Mouse (Mus musculus) kidney, adult 2 months (tissue): ENCODE measurements at regions not wholly inside any gene's neighbourhood (a gene's known extent, or its start where the extent isn't known, plus 50 kb on each side); places are given as distances from the start of the nearest gene placed in this dataset.

Experiments
- DNase-seq: peaks from one replicate; pipeline ENCODE4 v3.0.0; 2021
- H3K27ac ChIP-seq: fragments of 200-500 bp; 2 replicates; pipeline ENCODE4 v1.5.1; 2012; ENCODE audit warnings: low read depth, low read length, control low read depth, inconsistent platforms; ENCODE audit not compliant: insufficient read depth
- H3K27me3 ChIP-seq: fragments of 200-500 bp; replicated peaks from 2 replicates; pipeline ENCODE4 v1.6.1; 2012; ENCODE audit warnings: mild to moderate bottlenecking, moderate library complexity, low read length, inconsistent platforms; ENCODE audit not compliant: control insufficient read depth, insufficient read depth
- H3K36me3 ChIP-seq: fragments of 200-500 bp; 2 replicates; pipeline ENCODE4 v1.6.1; 2012; ENCODE audit warnings: mild to moderate bottlenecking, moderate library complexity, low read length, inconsistent platforms; ENCODE audit not compliant: control insufficient read depth, insufficient read depth
- H3K4me1 ChIP-seq: fragments of 200-500 bp; 2 replicates; pipeline ENCODE4 v1.6.1; 2011; ENCODE audit warnings: low read length; ENCODE audit not compliant: control insufficient read depth, insufficient read depth
- H3K4me3 ChIP-seq: fragments of 200-500 bp; 2 replicates; pipeline ENCODE4 v1.5.1; 2011; ENCODE audit warnings: mild to moderate bottlenecking, low read depth, low read length, control low read depth; ENCODE audit not compliant: insufficient read depth
- CTCF ChIP-seq: fragments of 200-500 bp; conservative IDR thresholded peaks from 2 replicates; pipeline ENCODE4 v1.5.1; 2011; ENCODE audit warnings: low read depth, mild to moderate bottlenecking, control low read depth, low read length, moderate library complexity, mixed read lengths; ENCODE audit not compliant: insufficient read depth, insufficient read length
- POLR2A ChIP-seq: fragments of 200-500 bp; IDR thresholded peaks from one replicate; pipeline ENCODE4 v1.6.1; 2011; ENCODE audit warnings: low read depth, low read length, control low read depth
- WGBS: fragments of 180-500 bp; shearing (Covaris S2); methylation state at CpG from one replicate; pipeline ENCODE4 v1.1.7; 2018; 5-methylcytosine and 5-hydroxymethylcytosine counted together

DNA sequence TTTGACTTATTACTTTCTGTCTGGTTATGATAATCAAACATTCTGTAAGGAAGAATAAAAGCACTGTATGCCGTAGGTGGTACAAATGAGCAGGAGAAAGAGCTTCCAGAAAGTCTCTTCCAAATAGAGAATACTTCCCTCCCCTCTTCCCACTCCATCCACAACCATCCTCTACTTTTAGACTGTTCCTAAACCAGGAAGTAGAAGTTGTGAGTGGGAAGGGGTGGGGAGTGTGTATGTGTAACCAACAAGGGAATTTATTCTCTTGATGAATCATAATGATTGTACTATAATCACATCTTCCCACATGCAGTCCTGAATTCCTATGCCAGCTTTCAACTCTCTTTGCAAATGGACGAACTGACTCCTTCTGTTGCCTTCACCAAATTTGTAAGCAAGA, 181.2 kb upstream of the Chrm2 start:
- no peak for DNase-seq
- no peaks in the 10 kb centered on the region for H3K36me3 ChIP-seq
- H3K27me3 ChIP-seq, result no peaks in the 10 kb centered on the region
- H3K27ac ChIP-seq, result no peak overlapping the region
- WGBS, result 78% methylated on average over 2 of the region's 2 CpGs
- TF ChIP-seq CTCF (no peak), POLR2A (no peak)
- no peaks in the 10 kb centered on the region for H3K4me1 ChIP-seq
- H3K4me3 ChIP-seq, result no peak overlapping the region

DNA sequence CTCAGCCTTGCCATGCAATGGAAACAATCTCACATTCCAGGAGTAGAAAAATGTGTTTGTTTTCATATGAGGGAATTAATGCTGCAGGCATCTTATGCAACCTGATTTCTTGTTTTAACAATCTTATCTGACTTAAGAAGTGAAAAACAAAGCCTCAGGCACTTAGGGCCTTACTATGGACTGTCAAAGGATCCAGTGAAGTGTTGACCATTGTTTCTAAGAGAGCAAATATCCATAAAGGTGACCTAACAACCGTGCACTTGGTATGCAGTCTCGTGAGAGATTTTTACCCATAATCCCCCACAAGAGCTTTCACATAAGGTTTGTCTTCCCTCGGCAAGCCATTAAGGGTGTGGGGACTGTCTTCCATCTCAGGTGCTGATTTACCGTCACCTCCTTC, 166.6 kb upstream of the Chrm2 start:
- Histone ChIP-seq H3K36me3 (no peaks in the 10 kb centered on the region), H3K27me3 (no peaks in the 10 kb centered on the region), H3K4me3 (no peak overlapping the region), H3K4me1 (no peaks in the 10 kb centered on the region), H3K27ac (no peak overlapping the region)
- no peak for DNase-seq
- TF ChIP-seq CTCF (no peak), POLR2A (no peak)
- WGBS, result 76% methylated on average over 4 of the region's 4 CpGs

DNA sequence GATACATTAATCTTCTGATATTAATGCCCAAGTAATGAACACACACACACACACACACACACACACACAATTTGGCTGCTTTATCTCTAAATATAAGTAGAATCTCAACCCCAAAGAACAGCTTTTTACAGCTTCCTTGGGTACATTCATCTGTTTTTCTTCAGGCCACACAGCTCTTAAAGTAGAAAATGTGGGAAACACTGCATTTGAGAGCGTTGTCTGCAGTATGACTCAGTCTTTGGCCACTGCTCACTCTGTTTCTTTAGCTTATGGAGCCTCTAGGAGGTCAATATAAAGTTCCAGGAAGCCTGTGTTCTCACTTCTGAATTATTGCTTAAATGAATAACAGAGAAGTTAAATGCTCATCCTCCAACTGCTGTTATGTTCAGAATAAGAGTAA, 153.4 kb upstream of the Chrm2 start:
- H3K36me3 ChIP-seq, result no peaks in the 10 kb centered on the region
- H3K27ac ChIP-seq, result no peak overlapping the region
- no peak overlapping the region for H3K4me3 ChIP-seq
- DNase-seq, result no peak
- no peaks in the 10 kb centered on the region for H3K4me1 ChIP-seq
- WGBS, result 76% methylated on average over 1 of the region's 1 CpGs
- TF ChIP-seq CTCF (no peak), POLR2A (no peak)
- no peaks in the 10 kb centered on the region for H3K27me3 ChIP-seq

DNA sequence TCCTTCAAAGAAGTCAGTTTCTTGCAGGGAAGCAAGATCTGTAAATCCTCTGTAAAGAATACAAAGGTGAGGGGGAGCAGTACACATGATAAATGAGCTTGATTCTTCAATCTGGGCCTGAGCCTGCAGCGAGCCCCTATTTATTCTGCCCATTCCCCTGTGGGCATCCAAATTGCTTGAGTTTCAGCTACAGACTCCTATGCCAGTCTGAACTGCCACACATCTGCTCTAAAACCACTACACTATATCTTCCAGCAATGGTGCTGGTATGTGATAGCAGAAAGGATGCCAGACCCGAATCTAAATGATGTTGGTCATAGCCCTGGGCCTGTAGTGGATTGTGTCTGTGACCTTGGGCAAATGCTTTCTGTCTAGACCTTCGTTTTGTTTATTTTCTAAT, 140.9 kb upstream of the Chrm2 start:
- H3K4me3 ChIP-seq, result no peak overlapping the region
- WGBS, result 56% methylated on average over 3 of the region's 3 CpGs
- no peak for DNase-seq
- no peak for TF ChIP-seq CTCF
- TF ChIP-seq POLR2A, result no peak
- no peak overlapping the region for H3K27ac ChIP-seq
- H3K36me3 ChIP-seq, result no peaks in the 10 kb centered on the region
- no peaks in the 10 kb centered on the region for H3K27me3 ChIP-seq
- H3K4me1 ChIP-seq, result no peaks in the 10 kb centered on the region

DNA sequence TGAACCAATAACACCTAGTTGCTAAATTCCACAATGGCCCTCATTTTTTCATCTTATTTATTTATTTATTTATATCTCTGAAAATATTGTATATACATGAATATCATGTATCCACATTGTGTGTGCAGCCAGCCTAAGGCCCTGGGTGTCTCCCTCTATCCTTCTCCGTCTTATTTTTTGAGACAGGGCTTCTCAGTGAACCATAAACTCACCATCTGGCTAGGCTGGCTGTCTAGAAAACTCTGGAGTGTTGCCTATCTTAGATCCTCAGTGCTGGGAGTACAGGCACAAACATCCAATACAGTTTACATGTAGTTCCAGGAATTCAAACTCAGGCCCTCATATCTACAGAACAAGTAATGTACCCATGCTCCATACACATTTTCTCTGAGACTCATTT, 139.7 kb upstream of the Chrm2 start:
- no peaks in the 10 kb centered on the region for H3K36me3 ChIP-seq
- H3K27ac ChIP-seq, result no peak overlapping the region
- WGBS, result 83% methylated on average over 1 of the region's 1 CpGs
- no peak for TF ChIP-seq CTCF
- no peak for TF ChIP-seq POLR2A
- no peak for DNase-seq
- H3K4me1 ChIP-seq, result no peaks in the 10 kb centered on the region
- no peak overlapping the region for H3K4me3 ChIP-seq
- no peaks in the 10 kb centered on the region for H3K27me3 ChIP-seq

DNA sequence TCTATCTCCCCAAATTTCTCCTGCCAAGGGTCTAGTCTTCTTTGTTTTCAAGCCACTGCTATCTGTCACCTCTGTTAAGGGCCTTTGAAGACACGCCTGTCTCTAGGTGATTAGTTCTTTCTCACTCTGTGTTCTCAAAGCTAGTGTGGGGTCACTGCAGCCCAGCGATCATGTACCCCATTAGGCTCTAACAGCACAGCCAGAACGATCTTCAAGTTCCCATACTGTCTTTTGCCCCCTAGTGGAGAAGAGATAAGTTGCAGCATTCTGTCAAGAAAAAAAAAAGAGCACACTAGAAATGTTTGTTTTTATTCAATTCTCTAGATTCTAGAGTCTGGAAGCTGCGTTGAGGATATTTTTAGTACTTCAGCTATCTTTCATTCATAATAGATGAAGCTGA, 138.8 kb upstream of the Chrm2 start:
- peak; percentile 34; the same call in 1 of the 2 replicates for TF ChIP-seq CTCF
- no peak for TF ChIP-seq POLR2A
- H3K4me1 ChIP-seq, result no peaks in the 10 kb centered on the region
- no peaks in the 10 kb centered on the region for H3K27me3 ChIP-seq
- 17% methylated on average over 4 of the region's 4 CpGs for WGBS
- H3K27ac ChIP-seq, result no peak overlapping the region
- no peak overlapping the region for H3K4me3 ChIP-seq
- H3K36me3 ChIP-seq, result no peaks in the 10 kb centered on the region
- DNase-seq, result peak; percentile 10

DNA sequence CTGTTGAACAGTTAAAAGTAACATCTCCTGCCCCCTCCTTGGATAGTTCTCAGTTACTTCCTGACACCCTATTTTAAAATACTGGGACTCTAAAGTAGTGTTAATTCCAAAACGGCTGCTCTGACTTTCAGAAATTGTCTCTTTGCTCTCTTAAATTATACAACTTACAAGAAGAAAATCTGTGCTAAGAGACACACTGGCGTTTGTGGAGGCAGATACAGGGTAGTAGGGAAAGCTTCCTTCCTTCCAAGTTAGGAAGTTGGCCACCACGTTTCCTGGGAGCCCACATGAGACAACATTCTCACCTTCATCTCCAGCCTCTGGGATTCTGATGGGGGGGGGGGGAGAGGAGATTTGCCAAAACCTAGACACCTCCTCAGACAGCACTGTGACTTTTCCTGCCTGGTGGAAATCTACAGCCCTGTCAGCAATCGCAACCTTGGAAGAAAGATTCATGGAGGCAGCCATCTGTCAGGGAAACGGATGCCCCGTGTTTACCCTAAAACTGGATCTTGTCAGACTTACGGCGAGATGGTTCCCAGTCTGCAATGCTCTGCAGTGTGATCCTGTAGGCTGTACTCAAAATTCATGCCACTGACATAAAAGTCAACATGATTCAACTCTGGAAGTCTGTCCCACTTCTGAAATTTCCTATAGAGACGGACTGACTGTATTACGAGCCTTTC, 121.0 kb upstream of the Chrm2 start:
- H3K4me3 ChIP-seq, result no peak overlapping the region
- WGBS, result 54% methylated on average over 10 of the region's 10 CpGs
- H3K4me1 ChIP-seq, result no peaks in the 10 kb centered on the region
- no peak for TF ChIP-seq POLR2A
- no peak for TF ChIP-seq CTCF
- no peaks in the 10 kb centered on the region for H3K36me3 ChIP-seq
- DNase-seq, result no peak
- no peak overlapping the region for H3K27ac ChIP-seq
- no peaks in the 10 kb centered on the region for H3K27me3 ChIP-seq

DNA sequence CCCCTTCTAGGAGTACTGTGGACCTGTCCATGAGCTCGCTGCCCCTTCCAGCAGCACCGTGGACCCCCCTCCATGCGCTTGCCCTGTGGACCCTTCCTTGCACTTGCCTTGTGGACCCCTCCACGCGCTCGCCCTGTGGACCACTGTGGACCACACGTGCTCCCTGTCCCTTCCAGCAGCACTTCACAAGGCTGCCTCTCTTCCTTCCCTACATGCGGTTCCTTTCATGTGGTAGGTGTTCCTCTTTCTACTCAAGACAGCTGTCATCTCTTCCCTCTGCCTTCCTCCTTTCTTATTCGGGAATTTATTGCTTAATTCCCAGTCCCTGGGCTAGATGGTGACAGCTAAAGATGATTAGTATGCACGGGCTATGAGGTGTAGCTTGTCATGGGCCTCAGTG, 101.2 kb upstream of the Chrm2 start:
- no peak for DNase-seq
- Histone ChIP-seq H3K27ac (no peak overlapping the region), H3K4me3 (no peak overlapping the region), H3K27me3 (no peaks in the 10 kb centered on the region), H3K4me1 (no peaks in the 10 kb centered on the region), H3K36me3 (no peaks in the 10 kb centered on the region)
- no peak for TF ChIP-seq POLR2A
- no peak for TF ChIP-seq CTCF
- 73% methylated on average over 10 of the region's 10 CpGs for WGBS
